Mouse (Mus musculus) fat pad, adult 2 months (tissue): Measurements from ENCODE around the gene Nrip1.

ENCODE experiments used
- DNase-seq: peaks from one replicate; pipeline ENCODE4 v3.0.0-alpha.2; 2011; ENCODE audit warnings: low read depth, low spot score; ENCODE audit errors: extremely low read depth

The Nrip1 gene

DNA sequence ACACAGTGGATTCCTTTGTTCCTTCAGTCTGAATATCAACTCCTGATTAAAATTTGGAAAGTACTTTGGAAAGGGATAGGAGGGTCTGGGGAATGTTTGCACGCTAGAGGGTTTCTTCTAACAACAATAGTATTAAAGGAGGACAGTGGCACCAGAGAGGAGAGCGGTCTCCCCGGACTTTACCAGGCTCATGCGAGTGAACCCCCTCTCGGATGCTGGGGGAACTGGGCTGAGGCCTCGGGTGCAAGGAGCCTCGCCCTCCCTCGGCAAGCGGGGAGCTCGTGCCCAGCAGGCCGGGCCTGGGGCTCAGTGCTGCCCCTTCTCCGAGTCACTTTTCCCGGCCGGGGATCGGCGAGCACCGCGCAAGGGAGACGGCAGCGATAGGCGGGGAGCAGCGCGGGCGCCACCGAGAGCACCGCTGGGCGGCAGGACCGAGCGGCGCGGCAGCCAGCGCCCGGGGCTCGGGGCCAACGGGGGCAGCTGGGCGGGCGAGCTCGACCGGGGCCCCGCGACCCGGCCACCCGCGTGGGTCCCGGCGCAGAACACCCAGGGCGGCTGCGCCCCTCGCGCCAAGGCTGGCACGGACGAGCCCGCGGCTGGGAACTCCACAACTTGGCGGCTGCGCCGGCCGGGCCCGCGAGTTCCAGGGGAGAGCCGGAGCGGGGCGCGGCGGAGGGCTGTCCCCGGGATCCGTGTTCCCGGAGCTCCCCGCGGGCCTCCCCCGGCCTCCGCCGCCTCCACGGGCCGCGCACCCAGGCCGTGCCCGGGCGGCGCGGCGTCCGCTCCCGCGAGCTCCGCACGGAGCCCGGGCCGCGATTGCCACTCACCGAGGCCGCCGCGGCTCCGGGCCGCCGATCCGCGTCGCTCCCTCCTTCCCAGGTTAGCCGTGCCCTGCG is 1.3 kb downstream of the Nrip1 start:
- DNase-seq, result no peak

DNA sequence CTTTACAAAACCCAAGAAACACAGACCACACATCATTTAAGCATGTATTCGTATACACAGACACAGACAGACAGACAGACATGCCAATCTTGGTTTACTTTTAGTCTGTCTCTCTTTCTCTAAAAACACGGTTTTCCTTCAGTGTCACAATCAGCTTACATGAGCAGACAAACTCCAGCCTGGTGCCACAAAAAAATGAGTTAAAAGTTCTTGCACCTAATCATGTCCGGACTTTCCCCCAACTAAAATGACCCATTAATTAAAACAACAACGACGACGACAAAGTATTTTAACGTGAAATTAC is 2.1 kb downstream of the Nrip1 start:
- DNase-seq, result no peak

DNA sequence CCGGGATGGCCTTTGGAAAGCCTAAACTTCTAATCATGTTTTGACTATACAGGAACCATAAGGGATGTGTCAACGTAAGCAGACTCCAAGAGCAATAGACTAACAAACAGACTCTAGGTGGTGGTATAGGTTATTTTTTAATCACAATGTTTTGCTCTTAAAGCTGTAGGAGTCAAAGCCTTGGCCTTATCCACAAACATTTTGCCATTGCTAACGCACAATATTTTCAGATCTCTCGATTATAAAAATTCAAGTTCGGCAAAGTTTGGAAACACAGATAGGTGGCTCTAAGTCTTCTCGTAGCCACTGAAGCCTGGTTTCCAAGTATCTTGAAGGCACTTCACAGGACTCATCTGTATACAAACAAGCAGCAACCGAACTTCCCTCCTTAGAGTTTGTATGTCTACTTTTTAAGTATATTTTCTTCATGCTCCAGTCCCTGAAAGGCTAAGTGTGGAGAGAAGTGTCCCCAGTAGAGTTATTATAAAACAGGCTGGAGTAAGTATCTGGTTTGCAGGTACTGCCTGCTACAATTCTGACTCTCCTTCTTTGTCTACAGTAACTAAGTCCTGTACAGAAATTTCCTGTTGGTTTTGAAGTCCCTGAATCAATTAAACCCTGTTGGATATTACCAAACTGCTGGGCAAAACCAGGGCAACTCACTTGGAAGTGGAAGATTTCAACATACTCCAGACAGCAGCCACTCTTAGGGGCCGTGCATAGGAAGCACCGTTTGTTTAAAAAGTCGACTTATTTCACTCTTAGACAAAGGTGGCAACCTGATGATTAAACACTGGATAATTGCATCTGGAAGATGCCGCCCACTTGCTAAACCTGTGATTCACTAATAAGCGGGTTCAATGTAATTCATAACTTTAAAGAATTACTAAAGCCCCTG is 2.7 kb downstream of the Nrip1 start:
- DNase-seq, result no peak

DNA sequence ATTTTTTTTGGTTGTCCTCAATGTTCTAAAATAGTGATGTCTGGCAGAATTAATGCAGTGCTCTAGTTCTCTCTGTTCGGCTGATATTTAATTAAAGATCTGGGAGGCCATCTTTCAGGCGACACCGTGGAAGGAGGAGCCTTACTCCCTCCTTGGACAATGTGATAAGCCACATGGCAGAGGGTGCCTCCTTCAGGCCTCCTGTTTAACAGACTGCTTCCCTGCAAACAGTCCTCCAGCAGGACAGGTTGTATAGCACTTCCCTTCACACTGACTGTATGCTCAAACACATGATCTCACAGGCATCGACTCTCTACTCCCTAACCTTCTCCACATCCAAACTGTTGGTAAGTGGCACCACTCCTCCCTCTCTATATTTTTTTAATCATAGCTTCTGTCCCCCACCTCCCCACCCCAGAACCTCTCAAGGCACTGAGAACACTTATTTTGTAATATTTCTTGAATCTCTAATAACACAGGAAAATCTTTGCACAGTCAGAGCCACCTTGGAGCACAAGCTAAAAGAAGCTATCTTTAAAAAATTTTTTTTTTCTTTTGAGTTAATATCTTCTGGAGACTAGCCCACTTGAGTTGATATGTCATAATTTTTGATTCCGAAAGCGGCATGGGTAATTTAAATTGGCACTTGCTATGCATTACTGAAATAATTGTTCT is 3.4 kb downstream of the Nrip1 start:
- no peak for DNase-seq

DNA sequence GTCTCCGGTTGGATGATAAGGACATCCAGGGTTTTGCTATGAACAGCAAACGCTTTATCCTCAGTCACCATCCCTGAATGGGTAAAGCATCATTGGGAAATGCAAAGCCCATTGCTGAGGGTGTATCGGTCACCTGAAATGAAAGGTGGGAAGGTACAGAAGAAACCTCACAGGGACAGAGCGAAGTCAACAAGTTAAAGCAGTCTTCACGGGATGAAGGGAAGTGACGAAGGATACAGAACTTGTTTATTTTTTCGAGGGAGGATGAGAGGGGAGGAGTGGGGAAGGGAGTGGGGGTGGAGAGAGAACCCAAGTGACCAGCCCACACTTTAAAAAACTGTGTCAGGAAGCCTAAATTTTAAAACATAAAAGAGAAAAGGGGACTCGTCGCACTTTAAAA is 4.4 kb downstream of the Nrip1 start:
- DNase-seq, result no peak

DNA sequence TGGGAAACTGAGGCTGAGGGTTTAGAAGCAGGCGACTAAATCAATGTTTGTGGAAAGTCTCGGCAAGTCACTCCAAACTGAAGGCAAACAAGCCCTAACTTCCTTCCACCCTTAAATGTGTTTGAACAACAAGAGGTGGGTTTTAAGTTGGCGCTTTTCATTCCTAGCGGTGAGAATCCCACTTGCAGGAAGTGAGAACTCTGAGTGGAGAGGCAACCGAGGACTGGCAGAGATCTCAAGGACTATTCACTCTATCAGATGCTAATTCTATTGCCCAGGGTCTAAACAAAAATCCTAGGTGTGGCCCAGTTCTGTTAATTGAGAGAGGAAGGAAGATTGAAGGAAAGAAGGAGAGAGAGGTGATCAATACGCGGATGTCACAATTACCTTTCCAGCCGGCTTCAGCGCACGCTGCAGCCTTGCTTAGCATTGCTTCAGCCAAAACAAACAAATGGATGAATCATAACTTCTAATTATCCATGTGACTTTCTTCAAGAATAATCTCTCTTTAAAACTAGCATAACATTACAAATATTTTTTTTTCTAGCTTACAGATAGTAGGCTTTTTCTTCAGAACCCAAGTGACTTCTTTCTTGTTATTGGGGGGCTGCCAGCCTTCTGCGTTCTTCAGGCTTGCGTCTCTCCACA is 6.2 kb downstream of the Nrip1 start:
- DNase-seq, result no peak

DNA sequence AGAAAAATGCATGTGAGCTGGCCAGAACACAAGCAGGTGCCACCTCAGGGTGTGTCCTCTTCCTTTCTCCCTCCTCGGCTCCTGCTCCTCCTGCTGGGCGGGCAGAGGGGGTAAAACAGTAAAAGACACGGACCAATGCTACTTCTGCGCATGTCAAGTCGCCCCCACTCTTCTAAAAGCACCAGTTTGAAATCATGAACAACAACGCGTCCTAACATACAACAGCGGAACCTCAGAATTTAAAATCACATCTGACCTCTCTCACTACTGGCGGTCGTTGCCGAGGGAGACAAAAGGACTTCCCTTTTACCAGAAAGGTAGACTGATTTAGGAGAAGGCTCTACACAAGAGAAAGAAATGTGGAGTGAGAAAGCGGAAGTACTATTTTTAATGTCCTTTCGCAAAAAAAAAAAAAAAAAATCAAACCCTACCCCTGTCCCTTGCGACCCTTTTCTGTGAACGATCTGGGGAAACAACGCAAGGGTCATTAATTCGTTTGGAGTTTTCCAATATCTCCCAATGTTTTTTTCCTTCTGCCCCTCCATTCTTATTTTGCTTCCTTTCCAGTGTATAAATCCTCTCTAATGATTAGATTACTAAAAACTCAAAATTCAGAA is 7.7 kb downstream of the Nrip1 start:
- DNase-seq, result no peak

DNA sequence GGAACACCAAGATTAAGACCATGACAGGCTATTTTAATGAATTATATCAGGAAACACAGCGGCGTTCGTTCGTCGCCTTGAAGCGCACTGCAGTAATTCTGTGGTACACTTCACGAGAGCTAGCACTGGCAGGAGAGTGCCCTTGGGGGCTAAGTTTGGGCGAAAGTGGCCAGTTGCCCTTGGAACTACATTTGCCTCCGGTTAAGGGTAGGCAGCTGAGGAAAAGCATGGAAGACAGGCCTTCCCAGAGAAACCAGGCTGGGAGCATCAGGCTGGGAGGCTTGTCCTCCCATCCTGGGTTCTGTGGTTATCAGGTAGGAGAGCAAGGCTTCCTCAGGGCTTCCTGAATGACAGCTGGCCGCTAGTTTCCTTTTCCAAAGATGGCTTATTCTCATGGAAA is 8.4 kb downstream of the Nrip1 start:
- DNase-seq, result no peak

DNA sequence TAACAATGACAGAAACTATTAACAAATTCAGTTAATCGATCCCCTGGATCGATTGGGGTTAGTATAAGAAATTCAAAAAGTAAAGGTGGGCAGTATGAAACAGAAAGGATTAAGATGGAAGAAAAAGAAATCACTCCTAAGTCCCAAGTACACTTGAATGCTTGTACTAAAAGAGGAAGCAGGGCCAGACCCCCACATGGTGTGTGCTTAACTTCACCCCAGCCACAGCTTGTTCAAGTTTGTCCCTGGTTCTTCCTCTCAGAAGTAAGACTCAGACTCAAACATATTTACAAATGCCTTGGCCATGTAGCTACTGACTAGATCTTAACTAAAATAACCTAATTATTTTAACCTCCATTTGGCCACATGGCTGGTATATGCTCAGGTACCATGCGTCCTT is 10.0 kb downstream of the Nrip1 start:
- no peak for DNase-seq

DNA sequence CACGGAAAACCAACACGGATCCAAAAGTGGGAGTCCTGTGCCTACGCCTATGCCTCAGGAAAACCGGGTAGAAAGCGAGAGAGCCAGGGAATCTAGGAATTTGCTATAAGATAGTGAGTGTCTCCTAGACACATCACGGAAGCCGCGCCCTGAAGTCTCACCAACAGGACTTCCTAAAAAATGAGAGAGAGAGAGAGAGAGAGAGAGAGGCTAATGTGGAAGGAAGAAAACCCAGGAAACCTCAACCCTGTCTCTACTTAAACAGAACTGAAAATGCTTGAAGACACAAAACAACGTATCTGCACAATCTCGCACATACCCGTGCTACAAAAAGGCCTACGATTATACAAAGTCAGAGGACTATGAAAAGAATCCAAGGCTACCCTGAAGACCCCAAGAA is 10.6 kb downstream of the Nrip1 start:
- DNase-seq, result no peak

DNA sequence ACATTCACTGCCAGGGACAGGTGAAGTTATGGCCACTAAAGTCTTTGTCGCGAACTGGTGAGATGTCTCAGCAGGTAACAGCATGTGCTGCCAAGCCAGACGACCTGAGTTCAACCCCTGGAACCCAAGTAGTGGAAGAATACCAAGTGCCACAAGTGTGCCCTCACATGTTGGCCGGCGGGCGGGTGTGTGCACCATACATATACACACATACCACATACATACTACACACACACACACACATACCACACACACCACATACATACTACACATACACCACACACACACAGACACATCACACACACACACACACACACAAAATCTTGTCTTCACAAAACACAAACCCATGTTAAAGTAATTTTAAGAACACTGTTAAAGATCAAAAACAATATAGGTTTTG is 13.2 kb downstream of the Nrip1 start:
- no peak for DNase-seq

DNA sequence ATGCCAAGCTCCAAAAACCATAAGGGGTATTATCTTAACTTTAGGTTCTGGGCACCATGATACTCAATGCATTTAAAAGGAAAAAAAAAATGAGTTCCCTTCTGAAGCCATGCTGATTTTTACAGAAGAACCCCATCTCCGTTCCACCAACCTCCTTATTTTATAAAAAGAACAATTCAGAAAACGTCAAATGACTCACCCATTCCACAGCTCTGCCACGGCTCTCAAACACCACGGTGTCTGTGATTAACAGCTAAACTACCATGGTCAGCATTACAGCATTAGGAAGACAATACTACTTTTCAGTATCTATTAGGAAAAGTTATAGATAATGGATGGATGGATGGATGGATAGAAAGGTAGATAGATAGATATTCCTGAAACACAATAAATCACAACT is 14.9 kb downstream of the Nrip1 start:
- no peak for DNase-seq

DNA sequence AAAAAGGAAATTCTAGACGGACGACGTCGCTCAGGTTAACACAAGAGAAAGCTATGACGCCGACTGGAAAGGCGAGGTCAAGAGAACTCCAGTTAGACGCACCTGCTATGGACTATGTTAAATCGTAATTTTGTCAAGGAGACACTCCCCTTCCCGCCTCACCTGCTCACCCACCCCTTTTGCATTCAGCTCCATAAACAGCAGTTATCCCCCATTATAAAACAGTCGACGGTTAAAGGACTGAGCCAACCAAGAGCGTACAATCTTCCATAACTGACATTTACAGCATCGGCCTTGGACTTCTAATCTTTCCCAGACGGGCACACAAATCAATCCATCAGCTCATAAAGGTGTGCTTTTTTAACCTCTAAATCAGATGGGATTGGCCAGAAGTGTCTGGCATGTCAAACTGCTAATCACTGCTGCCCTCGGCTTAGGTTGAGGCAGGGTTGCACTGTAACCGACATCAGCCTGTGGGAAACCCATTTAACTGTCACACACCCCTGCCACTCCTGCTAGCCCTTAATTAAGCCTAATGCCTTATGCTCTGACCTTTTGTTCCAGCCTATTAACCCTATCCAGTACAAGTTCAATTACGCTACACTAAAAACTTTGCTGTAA is 15.4 kb downstream of the Nrip1 start:
- DNase-seq, result no peak

DNA sequence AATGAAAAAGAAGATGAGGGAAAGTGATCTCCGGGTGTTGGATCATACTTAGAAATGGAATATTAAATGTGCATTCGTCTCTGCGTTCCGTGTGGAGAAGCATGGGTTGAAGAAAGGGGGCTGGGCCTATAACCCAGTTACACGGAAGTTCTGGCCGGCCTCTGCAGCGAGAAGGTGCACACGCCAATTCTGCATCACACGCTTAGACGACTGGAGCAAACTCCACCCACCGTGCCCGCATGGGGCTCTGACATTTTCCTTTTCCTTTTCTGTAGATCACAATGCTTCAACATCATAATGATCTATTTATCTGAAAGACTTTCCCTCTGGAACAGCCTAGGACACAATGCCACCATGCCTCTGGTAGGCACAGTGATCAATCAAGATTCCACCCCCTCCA is 16.5 kb downstream of the Nrip1 start:
- no peak for DNase-seq

DNA sequence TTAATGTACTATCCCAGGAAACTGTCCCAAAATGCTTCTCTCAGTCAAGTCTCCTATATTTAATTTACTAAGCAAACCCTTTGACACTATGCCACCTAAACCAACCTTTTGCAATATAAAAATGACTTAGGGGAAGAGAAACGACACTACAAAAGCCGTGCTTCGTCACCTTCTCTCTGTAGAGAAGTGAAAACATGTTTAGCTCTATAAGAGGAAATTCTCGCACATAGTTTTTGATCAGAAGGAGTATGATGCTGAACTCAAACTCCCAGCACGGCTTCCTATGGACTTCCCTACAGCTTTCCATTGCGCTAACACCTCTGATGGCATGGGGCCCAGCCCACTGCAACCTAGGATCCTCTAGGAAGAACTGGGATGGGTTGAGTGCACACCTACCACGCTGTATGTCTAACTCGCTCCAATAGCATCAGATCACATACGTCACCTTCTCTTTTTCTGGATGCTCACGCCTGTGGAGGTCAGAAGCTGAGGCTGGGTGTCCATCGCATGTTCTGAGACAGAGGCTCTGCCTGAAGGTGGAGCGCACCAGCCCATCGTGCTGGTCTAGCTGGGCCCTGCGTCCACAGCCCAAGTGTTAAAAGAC is 17.6 kb downstream of the Nrip1 start:
- no peak for DNase-seq

DNA sequence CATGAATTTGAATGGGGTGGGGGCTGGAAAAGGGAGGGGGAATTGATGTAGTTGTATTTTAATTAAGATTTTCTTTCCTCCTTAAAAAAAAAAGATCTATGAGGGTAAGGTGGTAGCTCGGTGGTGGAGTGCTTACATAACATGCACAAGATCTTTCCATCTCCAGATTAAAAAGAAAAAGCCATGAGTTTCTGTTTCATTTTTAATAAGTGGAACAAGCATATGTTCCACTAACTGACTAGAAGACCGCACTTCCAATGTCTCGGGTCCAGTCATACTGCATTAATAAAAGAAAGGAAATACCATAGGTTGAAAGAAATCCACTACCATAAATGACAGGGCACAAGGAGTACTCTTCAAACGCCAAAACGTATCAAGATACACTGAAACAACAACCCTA is 18.4 kb downstream of the Nrip1 start:
- no peak for DNase-seq

DNA sequence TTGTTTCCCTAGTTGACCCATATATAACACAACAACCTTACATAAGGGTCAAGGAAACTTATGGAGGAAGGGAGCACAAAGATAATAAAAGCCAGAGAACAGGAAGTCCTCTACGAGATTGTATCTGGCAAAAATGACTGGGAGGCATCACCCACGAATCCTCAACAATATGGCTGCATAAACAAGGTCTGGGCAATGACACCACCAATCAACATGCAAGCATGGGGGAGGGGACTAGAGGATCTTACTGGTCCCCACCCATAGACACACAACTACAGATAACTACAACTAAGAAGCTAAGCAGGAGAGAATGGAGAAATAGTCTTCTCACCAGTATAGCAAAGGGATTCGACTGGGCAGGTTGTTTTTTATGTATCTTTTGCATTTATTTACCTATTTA is 18.8 kb downstream of the Nrip1 start:
- no peak for DNase-seq

DNA sequence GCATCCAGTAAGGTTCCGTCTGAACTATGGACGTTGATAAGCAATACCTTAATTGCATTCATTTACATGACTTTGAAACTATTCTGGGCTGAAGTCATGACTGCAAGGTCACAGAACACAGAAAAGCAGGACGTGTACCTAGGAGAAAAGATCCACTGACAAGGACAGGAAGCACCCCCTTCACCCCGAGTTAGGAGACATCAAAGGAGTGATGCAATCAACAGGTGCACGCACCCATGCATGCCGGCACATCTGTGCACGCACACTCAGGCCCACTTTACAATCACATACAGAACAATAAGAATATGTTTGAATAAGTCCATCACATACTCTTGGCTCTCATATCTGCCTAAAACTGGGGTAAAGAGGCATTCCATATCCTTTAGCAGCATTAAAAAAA is 19.3 kb downstream of the Nrip1 start:
- no peak for DNase-seq

DNA sequence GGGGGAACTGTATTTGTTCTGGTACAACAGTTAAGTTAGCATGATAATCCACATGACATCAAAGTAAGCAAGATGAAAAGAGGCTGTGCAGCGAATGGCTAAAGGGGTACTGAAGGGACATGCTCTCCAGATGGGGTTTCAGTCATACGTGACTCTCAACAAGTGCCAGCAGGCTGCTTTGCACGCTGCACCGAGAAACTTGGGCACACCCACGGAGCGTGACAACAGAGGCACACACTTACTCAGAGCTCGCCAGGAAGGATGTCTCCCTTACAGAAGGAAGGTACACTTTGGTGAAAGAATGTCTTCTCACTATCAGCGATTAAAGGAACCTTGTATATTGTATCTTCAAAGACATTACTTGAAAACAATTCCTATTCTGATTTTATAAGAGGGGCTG is 22.7 kb downstream of the Nrip1 start:
- DNase-seq, result no peak

DNA sequence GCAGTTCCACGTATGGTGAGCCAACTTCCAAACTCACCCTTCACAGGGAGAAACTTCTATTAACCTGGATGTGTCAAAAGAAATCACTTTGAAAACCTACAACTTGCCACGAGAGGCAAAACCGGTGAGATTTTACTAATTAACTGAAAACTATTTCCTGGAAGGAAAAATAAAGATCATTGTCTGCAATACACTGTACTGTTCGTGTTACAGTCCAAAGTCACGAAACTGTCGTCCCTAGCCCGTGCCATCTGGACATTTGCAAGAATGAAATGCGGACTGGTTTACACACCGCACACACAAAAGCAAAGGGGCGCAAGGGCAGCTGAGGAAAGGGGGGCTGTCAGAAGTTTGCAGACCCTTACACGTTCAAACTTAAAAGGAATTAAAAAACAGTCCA is 24.6 kb downstream of the Nrip1 start:
- no peak for DNase-seq
